Mouse (Mus musculus) kidney, embryonic 16.5 days (tissue): ENCODE results near the gene Flt3. TPM values are rescaled to one million over a fixed set of nuclear protein-coding genes. Genes with fewer than 3 reads are reported as not detected.

Experiments used
- ATAC-seq: fragments of 200-750 bp; cut with Nextera tagmentation; 2 replicates; pipeline ENCODE4 v1.8.0; 2017; ENCODE audit warnings: moderate TSS enrichment; ENCODE audit not compliant: low FRiP score, low TSS enrichment
- H3K27ac ChIP-seq: fragments of 300-500 bp; sonication (generic); 2 replicates; pipeline ENCODE4 v1.5.1; 2014; ENCODE audit warnings: low read length
- H3K27me3 ChIP-seq: fragments of 300-500 bp; sonication (generic); 2 replicates; pipeline ENCODE4 v1.6.1; 2014; ENCODE audit warnings: low read length, control low read depth, mixed read lengths; ENCODE audit not compliant: insufficient read depth
- H3K36me3 ChIP-seq: fragments of 300-500 bp; sonication (generic); 2 replicates; pipeline ENCODE4 v1.6.1; 2014; ENCODE audit warnings: low read length, control low read depth, mixed read lengths; ENCODE audit not compliant: insufficient read depth
- H3K4me1 ChIP-seq: fragments of 300-500 bp; sonication (generic); 2 replicates; pipeline ENCODE4 v1.6.1; 2014; ENCODE audit warnings: low read length, control low read depth, mixed read lengths; ENCODE audit not compliant: insufficient read depth
- H3K4me2 ChIP-seq: fragments of 300-500 bp; sonication (generic); replicated peaks from 2 replicates; pipeline ENCODE4 v1.6.1; 2014; ENCODE audit warnings: low read depth, low read length
- H3K4me3 ChIP-seq: fragments of 300-500 bp; sonication (generic); 2 replicates; pipeline ENCODE4 v1.5.1; 2014; ENCODE audit warnings: mild to moderate bottlenecking, low read length
- H3K9ac ChIP-seq: fragments of 300-500 bp; sonication (generic); replicated peaks from 2 replicates; pipeline ENCODE4 v1.6.1; 2014; ENCODE audit warnings: low read length
- H3K9me3 ChIP-seq: fragments of 300-500 bp; sonication (generic); 2 replicates; pipeline ENCODE4 v1.6.1; 2016; ENCODE audit warnings: low read length, control low read depth
- WGBS: fragments of 180-500 bp; shearing (Covaris S2); extraction: QIAGEN DNeasy Blood & Tissue Kit; methylation state at CpG from one replicate; pipeline ENCODE4 v1.1.7; 2014; 5-methylcytosine and 5-hydroxymethylcytosine counted together
- polyA plus RNA-seq: library from polyadenylated mRNA; unstranded; fragments of >200 nt; fragmentation: Nextera tagmentation; extraction: Ambion mirVana; gene quantifications from 2 replicates; pipeline ENCODE4 v1.2.1, GENCODE M21; 2015

The Flt3 gene
- polyA plus RNA-seq, 1 experiment from 2014 or later: 0.06 TPM

- 89% methylated on average over 11 of the region's 11 CpGs for WGBS
- Histone ChIP-seq H3K9ac (no peak overlapping the region), H3K36me3 (no peaks in the 10 kb centered on the region), H3K4me2 (no peak overlapping the region), H3K4me3 (no peak overlapping the region), H3K9me3 (no peaks in the 10 kb centered on the region), H3K27me3 (no peaks in the 10 kb centered on the region), H3K4me1 (no peaks in the 10 kb centered on the region), H3K27ac (no peak overlapping the region)
- ATAC-seq: no peak
Measured at GRCm38 (mm10) chr5:147358481-147358880, 41.8 kb downstream of the Flt3 start.

DNA sequence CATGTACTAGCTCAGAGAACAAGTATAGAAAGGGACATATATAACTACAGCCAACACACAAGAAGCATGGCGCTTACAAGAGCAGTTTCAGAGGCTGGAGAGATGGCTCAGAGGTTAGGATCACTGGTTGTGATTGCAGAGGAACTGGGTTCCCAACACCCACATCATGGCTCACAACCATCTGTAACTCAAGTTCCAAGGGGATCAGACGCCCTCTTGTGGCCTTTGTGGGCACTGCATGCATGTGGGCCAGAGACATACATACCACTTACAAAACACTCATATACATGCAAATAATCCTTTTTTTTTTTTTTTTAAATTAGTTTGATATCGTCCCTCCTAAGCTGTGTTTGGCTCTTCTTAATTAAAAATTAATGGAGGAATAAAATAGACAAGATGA is 42.8 kb downstream of the Flt3 start:
- Histone ChIP-seq H3K4me3 (no peak overlapping the region), H3K9ac (no peak overlapping the region), H3K27me3 (no peaks in the 10 kb centered on the region), H3K36me3 (no peaks in the 10 kb centered on the region), H3K4me2 (no peak overlapping the region), H3K9me3 (no peaks in the 10 kb centered on the region), H3K4me1 (no peaks in the 10 kb centered on the region), H3K27ac (no peak overlapping the region)
- 53% methylated on average over 3 of the region's 3 CpGs for whole genome bisulfite sequencing
- no peak for ATAC-seq

DNA sequence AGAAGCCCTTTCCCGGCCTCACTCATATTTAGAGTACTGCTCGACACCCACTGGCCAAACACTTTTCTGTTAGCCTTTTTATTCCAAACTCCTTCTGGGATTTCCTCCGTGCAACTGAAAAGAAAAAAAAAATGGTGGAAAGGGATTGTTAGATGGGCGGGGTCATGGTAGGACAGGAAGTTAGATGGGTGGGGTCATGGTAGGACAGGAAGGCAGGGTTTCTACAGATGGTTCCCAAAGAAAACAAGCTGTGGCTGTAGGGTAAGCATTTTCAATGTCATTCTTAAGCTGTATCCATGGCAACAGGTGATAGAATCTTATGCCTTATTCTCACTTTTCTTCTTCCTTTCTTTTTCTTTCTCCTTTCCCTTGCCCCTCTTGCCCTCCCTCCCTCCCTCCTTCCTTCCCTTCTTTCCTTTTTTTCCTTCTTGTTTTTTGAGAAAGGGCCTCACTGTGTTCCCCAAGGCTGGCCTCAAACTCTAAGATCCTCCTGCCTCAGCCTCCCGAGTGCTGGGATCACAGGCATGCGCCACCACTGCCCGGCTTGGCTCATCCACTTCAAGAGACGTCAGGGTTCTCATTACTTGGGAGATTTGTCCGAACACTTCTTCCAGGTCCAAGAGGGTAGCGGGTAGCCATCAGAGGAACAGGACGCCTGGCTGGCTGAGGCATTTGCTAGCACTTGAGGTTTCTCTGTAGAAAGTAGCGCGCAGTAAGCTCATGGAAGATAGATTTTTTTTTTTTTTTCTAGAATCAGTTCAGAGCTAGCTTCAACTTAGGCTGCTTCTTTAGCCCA is 43.8 kb downstream of the Flt3 start:
- Histone ChIP-seq H3K9me3 (no peaks in the 10 kb centered on the region), H3K4me1 (no peaks in the 10 kb centered on the region), H3K36me3 (no peaks in the 10 kb centered on the region), H3K27ac (no peak overlapping the region), H3K4me3 (no peak overlapping the region), H3K9ac (no peak overlapping the region), H3K4me2 (no peak overlapping the region), H3K27me3 (no peaks in the 10 kb centered on the region)
- 90% methylated on average over 13 of the region's 13 CpGs for WGBS
- no peak for ATAC-seq

DNA sequence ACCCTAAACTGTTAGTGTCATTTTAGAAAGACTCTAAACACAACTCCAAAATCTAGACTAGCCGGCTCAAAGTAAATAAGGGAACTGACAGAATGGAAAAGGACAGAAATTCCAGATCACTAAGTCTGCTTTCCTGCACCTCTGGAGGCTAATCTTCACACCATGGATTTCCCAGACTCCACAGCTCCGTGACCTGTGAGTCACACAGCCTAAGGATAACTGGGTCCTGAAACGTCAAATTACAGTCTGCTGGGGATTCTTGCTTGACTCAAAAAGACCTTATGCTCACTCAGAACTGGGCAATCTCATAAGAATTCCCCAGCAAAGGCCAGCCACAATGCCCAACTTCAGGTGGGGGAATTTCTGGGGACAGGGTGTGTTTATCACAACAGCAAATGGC is 44.5 kb downstream of the Flt3 start:
- Histone ChIP-seq H3K4me3 (no peak overlapping the region), H3K36me3 (no peaks in the 10 kb centered on the region), H3K9me3 (no peaks in the 10 kb centered on the region), H3K4me1 (no peaks in the 10 kb centered on the region), H3K4me2 (no peak overlapping the region), H3K9ac (no peak overlapping the region), H3K27ac (no peak overlapping the region), H3K27me3 (no peaks in the 10 kb centered on the region)
- 65% methylated on average over 3 of the region's 3 CpGs for WGBS
- ATAC-seq: no peak

- Histone ChIP-seq H3K4me3 (no peak overlapping the region), H3K4me1 (no peaks in the 10 kb centered on the region), H3K4me2 (no peak overlapping the region), H3K27me3 (no peaks in the 10 kb centered on the region), H3K36me3 (no peaks in the 10 kb centered on the region), H3K9ac (no peak overlapping the region), H3K27ac (no peak overlapping the region), H3K9me3 (no peaks in the 10 kb centered on the region)
- no peak for ATAC-seq
- 84% methylated on average over 8 of the region's 8 CpGs for WGBS
Measured at GRCm38 (mm10) chr5:147354985-147355384, 45.3 kb downstream of the Flt3 start.

GRCm38 (mm10) chr5:147354161-147354780 is 46.0 kb downstream of the Flt3 start:
- no peaks in the 10 kb centered on the region for H3K4me1 ChIP-seq
- H3K27me3 ChIP-seq: no peaks in the 10 kb centered on the region
- H3K9ac ChIP-seq: no peak overlapping the region
- H3K36me3 ChIP-seq: no peaks in the 10 kb centered on the region
- WGBS: 63% methylated on average over 17 of the region's 17 CpGs
- no peak overlapping the region for H3K4me3 ChIP-seq
- no peak overlapping the region for H3K27ac ChIP-seq
- no peaks in the 10 kb centered on the region for H3K9me3 ChIP-seq
- no peak for ATAC-seq
- no peak overlapping the region for H3K4me2 ChIP-seq

GRCm38 (mm10) chr5:147351931-147352330 is 48.4 kb downstream of the Flt3 start:
- WGBS: 91% methylated on average over 8 of the region's 8 CpGs
- Histone ChIP-seq H3K4me1 (no peaks in the 10 kb centered on the region), H3K9ac (no peak overlapping the region), H3K27ac (no peak overlapping the region), H3K4me3 (no peak overlapping the region), H3K4me2 (no peak overlapping the region), H3K9me3 (no peaks in the 10 kb centered on the region), H3K27me3 (no peaks in the 10 kb centered on the region), H3K36me3 (no peaks in the 10 kb centered on the region)
- ATAC-seq: no peak

DNA sequence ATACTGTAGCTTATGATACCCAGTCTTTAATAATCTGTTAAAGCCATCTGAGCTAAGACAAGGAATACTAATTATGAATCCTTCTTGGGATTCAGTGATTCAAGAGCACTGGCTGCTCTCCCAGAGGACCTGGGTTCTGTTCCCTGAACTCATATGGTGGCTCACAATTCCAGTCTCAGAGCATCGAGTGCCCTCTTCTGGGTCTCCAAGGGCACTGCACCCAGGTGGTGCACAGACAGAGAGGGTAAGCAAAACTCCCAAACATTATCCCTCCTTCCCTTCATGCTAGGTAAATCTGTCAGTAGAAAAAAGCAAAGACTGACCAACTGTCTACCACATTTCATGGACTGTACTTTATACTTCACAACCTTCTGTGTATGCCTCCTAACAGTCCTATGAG is 54.3 kb downstream of the Flt3 start:
- Histone ChIP-seq H3K27me3 (no peaks in the 10 kb centered on the region), H3K4me2 (no peak overlapping the region), H3K4me1 (no peaks in the 10 kb centered on the region), H3K36me3 (no peaks in the 10 kb centered on the region), H3K9ac (no peak overlapping the region), H3K4me3 (no peak overlapping the region), H3K9me3 (no peaks in the 10 kb centered on the region), H3K27ac (no peak overlapping the region)
- 75% methylated on average over 1 of the region's 1 CpGs for WGBS
- no peak for ATAC-seq

GRCm38 (mm10) chr5:147343904-147344303 is 56.4 kb downstream of the Flt3 start:
- Histone ChIP-seq H3K27ac (no peak overlapping the region), H3K9ac (no peak overlapping the region), H3K9me3 (no peaks in the 10 kb centered on the region), H3K4me2 (no peak overlapping the region), H3K27me3 (no peaks in the 10 kb centered on the region), H3K36me3 (no peaks in the 10 kb centered on the region), H3K4me1 (no peaks in the 10 kb centered on the region), H3K4me3 (no peak overlapping the region)
- WGBS: 86% methylated on average over 10 of the region's 10 CpGs
- no peak for ATAC-seq

- 94% methylated on average over 6 of the region's 6 CpGs for WGBS
- ATAC-seq: no peak
- H3K27me3 ChIP-seq: no peaks in the 10 kb centered on the region
- H3K9ac ChIP-seq: no peak overlapping the region
- no peaks in the 10 kb centered on the region for H3K4me1 ChIP-seq
- no peak overlapping the region for H3K4me3 ChIP-seq
- no peaks in the 10 kb centered on the region for H3K9me3 ChIP-seq
- no peak overlapping the region for H3K27ac ChIP-seq
- no peaks in the 10 kb centered on the region for H3K36me3 ChIP-seq
- no peak overlapping the region for H3K4me2 ChIP-seq
Measured at GRCm38 (mm10) chr5:147342901-147343300, 57.4 kb downstream of the Flt3 start.
